Mouse (Mus musculus) layer of hippocampus, adult 18-20 months (tissue): ENCODE data around the gene Gm49403. TPM values are rescaled to one million over a fixed set of nuclear protein-coding genes. Genes with fewer than 3 reads are reported as not detected.
"Not testable (repeated sequence)": the region's sequence is repeated elsewhere in the genome, so short reads cannot be mapped to it uniquely, and the experiment has no call there.

Experiments used
- DNase-seq, 2 experiments: peaks; one replicate each; pipeline ENCODE4 v3.0.0; 2022; ENCODE audit warnings: low spot score in 2 of 2
- total RNA-seq, 2 experiments: library from RNA; stranded (reverse); gene quantifications; 2 replicates each; pipeline ENCODE4 v1.2.3; 2021

Gene Gm49403
- total RNA-seq, 2 experiments from 2014 or later: not detected

DNA sequence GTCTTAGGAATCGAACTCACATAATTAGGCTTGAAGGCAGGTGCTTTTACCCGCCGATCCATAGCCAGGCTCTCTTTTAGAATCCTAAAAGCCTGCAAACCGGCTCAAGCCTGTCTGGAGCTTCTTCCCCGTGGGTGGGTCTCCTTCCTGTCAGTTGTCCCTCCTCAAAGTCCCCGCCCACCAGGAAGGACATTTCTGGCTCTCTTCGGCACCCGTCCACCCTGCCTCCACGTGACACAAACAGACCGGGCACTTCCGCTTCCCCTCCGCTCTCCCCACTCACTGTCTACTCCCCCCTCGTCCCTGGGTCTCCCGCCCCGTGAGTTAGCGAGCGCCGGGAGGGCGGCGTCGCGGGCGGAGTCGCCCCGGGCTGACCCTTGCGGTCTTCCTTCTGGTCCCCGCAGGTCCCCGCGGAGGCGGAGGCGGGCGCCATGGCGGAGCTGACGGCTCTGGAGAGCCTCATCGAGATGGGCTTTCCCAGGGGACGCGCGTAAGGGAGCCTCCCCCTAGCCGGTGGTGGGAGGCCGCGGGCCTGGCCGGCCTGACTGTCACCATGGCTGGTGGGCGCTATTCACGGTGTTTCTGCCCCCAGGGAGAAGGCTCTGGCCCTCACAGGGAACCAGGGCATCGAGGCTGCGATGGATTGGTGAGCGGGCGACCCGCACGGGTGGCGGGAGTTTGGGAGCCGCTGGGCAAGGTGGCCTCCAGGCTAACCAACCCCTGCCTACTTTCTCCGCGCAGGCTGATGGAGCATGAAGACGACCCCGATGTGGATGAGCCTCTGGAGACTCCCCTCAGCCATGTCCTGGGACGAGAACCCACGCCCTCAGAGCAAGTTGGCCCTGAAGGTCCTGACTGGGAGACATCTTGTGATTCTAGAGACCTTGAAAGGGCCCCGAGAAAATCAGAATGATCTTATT is 12.2 kb upstream of the Gm49403 start, which contains the start of gene Ubxn1:
TSS of gene Ubxn1 (plus strand) at position 230 of the 920 bp plus-strand sequence.
- DNase-seq: peak; percentile 99

DNA sequence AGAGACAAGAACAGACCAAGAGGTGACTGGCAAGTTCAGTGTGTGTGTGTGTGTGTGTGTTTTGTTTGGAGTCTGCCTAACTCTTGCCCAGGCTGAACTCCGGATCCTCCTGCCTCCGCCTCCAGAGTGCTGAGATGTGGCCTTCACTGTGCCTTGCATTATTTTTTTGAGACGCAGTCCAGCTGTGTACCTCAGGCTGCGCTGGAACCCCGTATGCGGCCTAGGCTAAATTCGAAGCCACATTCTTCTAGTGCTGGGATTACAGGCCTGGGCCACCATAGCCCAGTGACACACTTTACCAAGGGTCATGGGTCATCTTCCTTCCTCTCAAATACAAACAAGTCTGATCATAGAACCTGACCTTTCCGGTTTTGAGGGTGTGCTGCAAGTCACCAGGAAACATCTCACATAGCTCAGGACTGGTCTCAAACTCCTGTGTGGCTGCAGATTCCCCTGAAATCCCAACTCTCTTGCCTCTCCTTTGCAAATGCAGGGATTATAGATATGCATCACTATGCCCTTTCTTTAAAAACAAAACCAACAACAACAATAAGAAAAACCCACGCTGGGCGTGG is 11.4 kb upstream of the Gm49403 start:
- DNase-seq: no peak

DNA sequence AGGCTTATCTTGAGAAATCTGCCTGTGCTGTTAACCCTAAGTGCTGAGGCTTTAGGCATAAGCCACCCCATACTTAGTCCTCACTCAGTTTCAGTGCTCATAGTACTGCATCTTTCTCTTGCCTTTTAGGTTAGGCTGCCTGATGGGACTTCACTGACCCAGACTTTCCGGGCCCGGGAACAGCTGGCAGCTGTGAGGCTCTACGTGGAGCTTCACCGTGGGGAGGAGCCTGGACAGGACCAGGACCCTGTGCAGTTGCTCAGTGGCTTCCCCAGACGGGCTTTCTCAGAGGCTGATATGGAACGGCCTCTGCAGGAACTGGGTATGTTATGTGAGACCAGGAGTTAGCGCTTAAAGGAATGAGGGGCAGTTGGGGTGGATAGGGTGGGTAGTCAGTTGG is 8.7 kb upstream of the Gm49403 start:
- DNase-seq: no peak

DNA sequence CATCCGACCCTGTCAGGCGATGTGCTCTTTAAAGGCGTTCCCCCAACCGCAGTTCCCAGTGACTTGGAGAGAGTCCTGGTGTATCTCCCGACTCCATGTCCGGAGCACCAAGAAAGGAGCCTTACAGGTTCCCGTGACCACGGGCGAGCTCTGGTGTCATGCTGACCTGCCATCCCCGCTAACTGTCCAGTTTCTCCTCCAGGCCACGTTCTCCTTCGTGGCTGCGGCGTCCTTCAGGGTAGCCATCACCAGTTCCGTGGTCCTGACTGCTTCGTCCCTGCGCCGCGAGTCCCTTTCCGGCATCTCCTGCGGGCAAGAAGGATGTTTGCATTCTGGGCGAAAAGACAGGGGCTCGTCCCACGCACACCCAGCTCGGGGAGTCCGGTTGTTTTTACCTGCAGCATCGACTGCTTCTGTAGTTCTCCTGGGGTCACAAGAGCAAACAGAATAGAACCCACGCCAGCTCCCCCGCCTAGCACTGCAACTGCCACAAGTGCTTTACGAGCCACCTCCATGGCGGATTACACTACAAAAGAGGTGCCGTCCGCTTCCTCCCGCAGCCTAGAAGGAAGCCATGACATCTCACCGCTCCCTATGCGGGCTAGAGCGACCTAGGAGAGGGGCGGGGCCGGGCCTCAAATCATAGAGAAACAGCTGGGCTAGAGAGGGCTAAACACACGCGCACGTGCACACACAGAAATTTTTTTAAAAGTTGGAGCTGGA is 3.3 kb upstream of the Gm49403 start, which contains the start of gene Uqcc3:
TSS of gene Uqcc3 (minus strand) at position 613 of the 723 bp plus-strand sequence.
- DNase-seq: peak; percentile 83 to 92

DNA sequence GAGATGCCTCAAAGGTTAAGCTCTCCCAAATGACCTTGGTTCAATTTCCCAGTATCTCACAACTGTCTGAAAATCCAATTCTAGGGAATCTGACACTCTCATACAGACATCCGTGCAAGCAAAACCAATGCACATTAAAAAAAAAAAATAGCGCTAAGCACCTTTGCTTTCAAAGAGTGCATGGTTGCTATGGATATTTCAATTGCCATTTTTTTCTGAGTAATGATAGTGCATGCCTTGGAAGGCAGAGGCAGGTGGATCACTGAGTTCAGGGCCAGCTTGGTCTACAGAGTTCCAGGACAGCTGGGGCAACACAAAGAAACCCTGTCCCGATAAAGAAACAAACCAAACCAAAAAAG is 2.7 kb upstream of the Gm49403 start:
- DNase-seq: no peak

DNA sequence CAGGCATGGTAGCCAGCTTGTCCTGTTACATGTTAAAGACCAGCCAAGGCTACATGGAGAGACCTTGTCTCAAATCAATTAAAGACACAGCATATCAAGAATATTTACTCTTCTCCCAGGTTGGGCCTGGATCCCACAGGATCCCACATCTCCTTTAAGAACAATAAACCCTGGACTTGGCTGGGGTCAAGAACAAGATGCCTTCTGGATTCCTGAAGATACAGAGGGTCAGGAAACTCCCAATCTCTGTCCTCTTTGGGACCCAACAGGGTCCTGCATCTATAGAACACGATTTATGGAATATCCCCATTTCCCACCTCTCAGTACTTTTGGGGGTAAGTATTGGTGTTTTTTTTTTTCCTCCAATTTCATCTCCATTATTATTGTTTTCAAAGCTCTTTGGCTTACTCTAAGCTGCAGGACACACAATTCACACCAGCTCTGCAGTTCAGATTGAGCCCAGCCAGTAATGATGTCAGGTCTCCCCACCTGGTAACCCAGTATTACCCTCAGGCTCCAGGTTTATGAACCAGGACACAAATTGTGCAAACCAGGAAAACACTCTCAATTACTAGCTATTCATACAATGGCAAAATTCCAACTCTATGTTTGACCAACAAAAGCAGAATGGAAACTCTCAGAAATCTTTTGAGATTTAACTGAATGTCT is 3.3 kb downstream of the Gm49403 start:
- no peak for DNase-seq

DNA sequence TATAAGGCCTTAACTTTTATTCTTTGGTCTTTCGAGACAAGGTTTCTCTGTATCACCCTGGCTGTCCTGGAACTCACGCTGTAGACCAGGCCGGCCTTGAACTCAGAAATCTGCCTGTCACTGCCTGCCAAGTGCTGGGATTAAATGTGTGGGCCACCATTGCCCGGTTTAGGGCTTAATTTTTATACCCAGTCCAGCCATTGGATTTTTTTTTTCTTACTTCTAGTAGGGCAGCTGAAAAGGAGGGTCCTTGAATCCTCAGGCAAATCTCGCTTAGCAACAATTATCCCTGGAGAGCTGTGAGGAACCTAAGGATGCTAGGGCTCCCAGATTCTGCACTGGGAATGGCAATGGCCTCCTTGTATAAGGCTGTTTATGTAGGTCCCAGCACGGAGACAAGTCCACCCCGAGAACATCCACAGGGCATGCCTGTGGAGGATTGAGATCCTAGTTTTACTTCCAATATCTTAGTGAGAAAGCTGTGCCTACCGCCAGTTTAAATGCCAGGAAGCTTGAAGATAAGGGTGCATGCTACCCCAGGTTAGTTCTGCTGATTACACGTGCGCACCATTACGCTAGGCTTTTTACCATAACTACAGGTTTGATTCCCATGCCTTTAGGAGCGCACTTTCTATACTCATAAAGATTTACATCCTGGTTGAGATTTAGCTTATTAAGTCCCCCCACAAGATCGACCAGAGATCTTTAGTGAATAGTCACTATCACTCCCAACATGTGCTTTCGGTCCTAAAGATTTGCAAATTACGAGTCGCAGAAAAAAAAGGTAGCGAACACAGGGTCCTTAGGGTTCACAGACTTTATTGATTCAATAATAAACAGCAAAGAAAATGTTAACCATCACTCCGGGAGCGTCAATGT is 4.1 kb downstream of the Gm49403 start:
- DNase-seq: no peak

DNA sequence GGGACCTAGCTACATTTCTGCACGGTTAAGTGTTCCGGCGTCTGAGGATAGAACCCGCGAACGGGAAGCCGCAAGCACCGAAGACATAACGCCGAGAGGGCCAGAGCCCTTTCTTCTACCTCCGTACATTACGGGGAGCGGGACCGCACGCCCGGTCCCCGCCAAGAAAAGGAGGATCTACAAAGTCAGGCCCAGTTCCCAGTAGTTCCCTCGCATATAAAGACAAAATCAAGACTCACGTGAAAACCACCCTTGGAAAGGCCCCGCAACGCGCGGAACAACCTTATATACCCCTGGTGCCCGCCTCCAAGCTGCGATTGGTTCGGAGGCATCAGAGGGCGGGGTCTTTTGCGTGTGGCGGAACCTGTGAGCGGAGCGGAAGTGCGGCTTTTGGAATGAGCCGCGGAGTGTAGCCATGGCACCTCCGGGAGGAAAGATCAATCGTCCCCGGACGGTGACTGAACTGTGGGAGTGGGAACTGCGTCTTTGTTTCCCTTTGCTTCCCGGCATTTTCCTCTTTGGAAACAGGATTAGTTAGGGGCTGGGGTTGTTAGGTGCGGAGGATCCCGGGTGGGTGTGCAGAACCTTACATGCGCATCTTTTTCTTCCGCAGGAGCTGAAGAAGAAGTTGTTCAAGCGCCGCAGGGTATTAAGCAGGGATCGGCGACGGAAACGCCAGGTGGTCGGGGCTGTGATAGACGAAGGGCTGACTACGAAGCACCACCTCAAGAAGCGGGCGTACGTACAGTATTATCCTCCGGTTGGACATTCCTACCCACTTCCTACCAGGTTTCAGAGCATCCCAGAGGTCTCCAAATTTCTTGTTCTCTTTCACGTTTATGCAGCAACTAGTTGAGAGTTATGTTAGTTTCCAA is 5.0 kb downstream of the Gm49403 start, which contains the start of the genes 1810009A15Rik and Gm49416:
TSS of gene 1810009A15Rik (plus strand) at position 343 of the 875 bp plus-strand sequence.
TSS of gene Gm49416 (plus strand) at position 416 of the 875 bp plus-strand sequence.
- peak; percentile 90 to 95 for DNase-seq

DNA sequence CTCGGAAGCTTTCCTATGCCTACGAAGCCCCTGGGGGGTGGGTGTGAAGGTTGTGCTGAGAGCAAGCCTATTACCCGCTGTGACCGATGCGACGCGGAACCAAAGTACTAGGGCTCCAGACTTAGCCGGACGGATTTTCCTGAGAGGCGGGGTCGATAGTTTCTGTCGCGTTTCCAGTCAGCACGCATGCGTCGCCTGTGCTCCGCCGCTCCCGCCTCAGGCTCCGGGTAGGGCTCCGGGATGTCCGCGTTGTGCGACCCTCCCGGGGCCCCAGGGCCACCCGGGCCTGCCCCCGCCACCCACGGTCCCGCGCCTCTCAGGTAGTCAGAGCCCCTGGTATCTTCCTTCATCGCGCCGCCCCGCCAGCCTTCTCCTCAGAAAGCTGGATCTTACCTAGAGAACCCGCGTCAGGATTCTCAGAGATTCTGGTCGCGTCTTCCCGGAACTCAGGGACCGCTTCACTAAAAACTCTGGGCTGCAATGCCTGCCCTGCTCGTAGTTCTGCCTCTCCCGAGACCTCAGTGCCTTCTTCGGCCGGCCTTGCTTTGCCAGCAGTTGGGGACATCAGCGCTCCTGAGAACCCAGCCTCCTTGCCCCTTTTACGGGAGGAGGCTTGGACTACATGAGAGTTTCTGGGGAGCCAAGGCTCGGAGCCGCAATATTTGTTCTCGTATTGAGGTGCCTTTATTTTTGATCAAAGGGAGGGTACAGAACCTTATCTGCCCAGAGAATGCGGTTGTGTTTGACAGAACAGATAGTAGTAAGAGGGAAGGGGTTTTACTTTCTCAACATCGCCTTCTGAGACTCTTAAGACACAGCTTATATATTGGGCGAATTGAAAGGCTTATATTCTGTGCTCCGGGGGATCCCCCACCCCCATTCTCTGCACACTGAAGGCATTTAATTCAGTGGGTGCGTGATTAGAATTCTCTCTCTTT is 9.4 kb downstream of the Gm49403 start, which contains the start of gene Ints5:
TSS of gene Ints5 (plus strand) at position 177 of the 938 bp plus-strand sequence.
- DNase-seq: peak; percentile 85 to 90

DNA sequence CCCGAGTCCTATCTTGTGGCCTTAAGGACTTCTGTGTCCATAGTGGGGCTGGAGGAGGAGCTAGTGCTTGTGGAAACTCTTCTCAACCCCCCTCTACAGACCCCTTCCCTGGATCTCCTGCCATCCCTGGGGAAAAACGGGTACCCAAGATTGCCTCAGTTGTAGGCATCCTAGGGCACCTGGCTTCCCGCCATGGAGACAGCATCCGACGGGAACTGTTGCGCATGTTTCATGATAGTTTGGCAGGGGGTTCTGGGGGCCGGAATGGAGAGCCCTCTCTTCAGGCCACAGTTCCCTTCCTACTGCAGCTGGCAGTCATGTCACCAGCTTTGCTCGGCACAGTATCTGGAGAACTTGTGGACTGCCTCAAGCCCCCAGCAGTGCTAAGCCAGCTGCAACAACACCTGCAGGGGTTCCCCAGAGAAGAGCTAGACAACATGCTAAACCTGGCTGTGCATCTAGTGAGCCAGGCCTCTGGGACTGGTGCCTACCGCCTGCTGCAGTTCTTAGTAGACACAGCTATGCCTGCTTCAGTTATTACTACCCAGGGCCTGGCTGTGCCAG is 11.7 kb downstream of the Gm49403 start:
- DNase-seq: no peak

DNA sequence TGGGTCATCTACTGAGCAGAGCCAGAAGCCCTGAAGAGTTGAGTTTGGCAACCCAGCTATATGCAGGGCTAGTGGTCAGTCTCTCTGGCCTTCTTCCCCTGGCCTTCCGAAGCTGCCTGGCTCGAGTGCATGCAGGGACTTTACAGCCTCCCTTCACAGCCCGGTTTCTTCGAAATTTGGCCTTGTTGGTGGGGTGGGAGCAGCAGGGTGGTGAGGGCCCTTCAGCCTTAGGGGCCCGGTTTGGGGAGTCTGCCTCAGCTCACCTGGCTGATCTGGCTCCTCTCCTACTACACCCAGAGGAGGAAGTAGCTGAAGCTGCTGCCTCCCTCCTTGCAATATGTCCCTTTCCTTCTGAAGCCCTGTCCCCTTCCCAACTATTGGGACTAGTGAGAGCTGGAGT is 12.5 kb downstream of the Gm49403 start:
- not testable (repeated sequence) for DNase-seq

DNA sequence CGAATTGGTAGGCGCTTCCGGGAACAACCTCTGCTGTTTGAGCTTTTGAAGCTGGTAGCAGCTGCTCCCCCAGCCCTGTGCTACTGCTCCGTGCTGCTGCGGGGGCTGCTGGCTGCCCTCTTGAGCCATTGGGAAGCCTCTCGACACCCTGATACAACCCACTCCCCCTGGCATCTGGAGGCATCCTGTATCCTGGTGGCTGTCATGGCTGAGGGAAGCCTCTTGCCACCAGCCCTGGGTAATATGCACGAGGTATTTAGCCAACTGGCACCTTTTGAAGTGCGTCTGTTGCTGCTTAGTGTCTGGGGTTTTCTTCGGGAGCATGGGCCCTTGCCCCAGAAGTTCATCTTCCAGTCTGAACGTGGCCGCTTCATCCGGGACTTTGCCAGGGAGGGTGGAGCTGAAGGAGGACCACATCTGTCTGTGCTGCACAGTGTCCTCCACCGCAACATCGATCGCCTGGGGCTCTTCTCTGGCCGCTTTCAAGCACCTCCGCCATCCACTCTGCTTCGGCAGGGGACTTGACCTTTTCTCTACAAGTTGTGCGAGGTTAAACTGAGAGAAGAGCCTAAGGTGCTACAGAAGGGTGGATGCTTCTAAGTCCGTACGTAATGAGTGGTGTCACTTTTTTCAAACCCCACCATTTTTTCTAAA is 13.6 kb downstream of the Gm49403 start:
- peak in 1 of 2 experiments; percentile 21 for DNase-seq

DNA sequence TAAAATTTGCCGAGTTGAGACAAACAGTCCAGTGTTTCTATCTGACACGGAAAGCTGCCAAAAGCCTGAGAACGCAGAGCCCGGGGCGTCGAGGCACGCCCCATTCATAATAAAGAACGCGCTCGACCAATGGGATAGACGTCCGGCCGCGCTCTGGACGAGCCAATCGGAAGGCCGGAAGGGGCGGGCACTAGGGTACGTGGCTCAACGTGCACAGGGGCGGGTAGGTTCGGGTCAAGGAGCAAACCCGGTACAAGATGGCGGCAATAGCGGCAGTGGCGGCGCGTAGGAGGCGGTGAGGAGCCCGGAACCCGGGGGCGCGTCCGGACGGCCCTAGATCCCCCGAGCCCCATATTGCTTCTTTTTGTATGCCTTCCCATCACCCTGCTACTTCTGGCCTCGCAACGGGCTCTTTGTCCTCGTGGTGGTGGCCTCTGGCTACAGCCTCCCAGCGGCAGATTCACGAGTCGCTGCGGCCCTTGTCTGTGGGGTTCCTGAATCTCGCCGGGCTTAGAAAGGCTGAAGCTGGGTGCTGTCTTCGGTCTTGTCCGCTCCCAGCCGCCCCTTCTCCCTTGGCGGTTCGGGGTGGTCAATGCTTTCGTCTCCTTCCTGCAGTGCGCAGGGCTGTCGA is 14.2 kb downstream of the Gm49403 start, which contains the start of gene Ganab:
TSS of gene Ganab (plus strand) at position 207 of the 631 bp plus-strand sequence.
- peak; percentile 94 to 98 for DNase-seq

DNA sequence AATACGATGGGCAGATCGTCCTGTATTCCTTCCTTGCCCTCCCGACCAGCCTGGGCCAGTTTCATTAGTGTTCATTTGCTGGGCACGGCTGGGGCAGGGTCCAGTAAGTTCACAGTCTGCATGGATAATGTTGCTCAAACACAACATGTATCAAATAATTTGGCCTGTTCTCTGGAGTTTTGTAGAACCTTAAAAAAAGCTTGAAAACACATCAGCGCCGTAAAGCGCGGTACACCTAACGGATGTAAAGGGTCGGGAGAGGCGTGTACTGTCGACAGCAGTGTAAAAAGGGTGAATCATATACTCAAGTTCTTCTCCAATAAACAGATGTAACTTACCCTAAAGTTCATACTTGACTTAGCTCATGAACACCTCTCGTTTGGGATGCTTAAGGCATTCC is 14.8 kb downstream of the Gm49403 start:
- no peak for DNase-seq

DNA sequence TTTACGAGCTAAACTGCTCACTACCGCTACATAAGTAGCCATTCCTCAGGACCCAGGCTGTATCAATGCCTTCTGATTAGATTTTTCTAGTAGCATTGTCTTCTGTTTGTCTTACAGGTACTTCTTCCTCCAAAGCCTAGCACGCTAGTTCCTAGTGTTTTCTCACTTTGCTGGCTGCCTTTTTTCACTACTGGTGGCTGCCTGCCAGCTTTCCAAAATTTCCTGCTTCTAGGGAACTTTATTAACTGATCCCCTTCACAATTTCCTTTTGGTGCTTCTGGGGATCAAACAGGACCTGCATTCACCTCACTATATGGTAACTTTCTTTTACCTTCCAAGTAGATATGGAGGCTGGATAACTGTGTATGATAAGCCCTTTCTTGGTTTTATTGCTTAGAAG is 15.3 kb downstream of the Gm49403 start:
- no peak for DNase-seq

DNA sequence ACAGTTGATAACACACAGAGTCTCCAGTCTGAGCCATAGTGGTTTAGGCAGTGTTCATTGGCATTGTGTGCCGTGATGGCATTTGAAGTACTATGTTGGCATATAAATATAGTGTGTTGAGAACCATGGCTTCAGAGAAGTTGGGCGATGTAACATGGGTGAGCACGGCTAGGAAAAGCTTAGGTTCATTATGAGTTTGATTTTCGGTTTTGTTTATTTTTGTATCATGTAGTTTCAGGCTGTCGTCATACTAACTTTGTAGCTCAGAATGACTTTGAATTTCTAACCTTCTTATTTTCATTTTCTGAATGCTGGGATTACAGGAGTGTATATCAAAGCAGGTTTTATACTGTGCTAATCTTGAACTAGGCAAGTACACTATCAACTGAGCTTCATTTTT is 19.7 kb downstream of the Gm49403 start:
- DNase-seq: no peak
